9 mouse cellular contexts compared by ENCODE assay signal in the genomic region with DNA sequence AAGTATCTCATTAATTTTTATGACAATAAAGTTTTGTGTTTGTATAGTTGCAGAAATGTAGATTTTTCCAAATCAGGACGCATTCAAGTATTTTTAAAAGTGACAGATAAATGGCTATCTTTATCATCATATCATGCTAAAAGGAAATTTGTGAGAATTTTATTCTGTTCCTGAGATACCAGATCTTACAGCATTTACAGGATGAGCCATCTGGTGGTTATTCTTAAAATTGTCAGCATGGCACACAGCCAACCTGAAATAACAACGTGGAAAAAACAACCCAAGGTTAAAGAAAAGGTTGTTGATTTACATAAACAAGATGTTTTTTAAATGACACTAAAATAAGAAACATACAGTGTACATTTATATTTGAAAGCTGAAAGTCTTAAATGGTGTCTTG.
DNase-seq lines count a peak whose midpoint lies in the region; ATAC-seq and TF ChIP-seq lines count a peak whose summit lies in the region.
"Had no signal": no experiment of that assay in that cellular context is flagged by ENCODE, and none has a peak within 500 bp of the region (broad histone marks: within the 10 kb centered on the region; RNA-seq: fewer than 3 reads in every experiment).

No protein-coding gene starts in this region.

- no peak for TF ChIP-seq POLR2A in limb, embryonic 14.5 days (IDR thresholded peaks at IDR 0.05; ENCODE audit: borderline replicate concordance, extremely low read depth, insufficient read depth, insufficient read length)

- no peaks in the 10 kb centered on the region for H3K27me3 ChIP-seq in limb, embryonic 14.5 days (ENCODE audit: control insufficient read depth, insufficient read depth, low read length)
- no peaks in the 10 kb centered on the region for H3K27me3 ChIP-seq in limb, embryonic 10.5 days (ENCODE audit: low read depth, poor library complexity, severe bottlenecking)
- H3K27me3 ChIP-seq: midbrain, embryonic 12.5 days had no signal

- no peak overlapping the region for H3K4me3 ChIP-seq in gastrocnemius, adult 2 months
- H3K4me3 ChIP-seq in limb, embryonic 14.5 days (replicated peaks; ENCODE audit: low read length), result no peak overlapping the region
- H3K4me3 ChIP-seq in limb, embryonic 10.5 days, result no peak overlapping the region
- H3K4me3 ChIP-seq: midbrain, embryonic 12.5 days had no signal

- no peaks in the 10 kb centered on the region for H3K36me3 ChIP-seq in limb, embryonic 14.5 days (ENCODE audit: control insufficient read depth, insufficient read depth, low read length)
- H3K36me3 ChIP-seq in limb, embryonic 10.5 days, result no peaks in the 10 kb centered on the region
- H3K36me3 ChIP-seq: midbrain, embryonic 12.5 days had no signal

- H3K9me3 ChIP-seq in limb, embryonic 14.5 days (ENCODE audit: control insufficient read depth, low read length), result no peaks in the 10 kb centered on the region
- no peaks in the 10 kb centered on the region for H3K9me3 ChIP-seq in limb, embryonic 10.5 days (replicated peaks)
- H3K9me3 ChIP-seq: midbrain, embryonic 12.5 days had no signal

- no peak for DNase-seq in gastrocnemius, adult 2 months
- no peak for DNase-seq in gastrocnemius, postnatal 14 days
- peak; percentile 18 for DNase-seq in limb, embryonic 14.5 days (ENCODE audit: low spot score)
- no peak for DNase-seq in limb, embryonic 10.5 days (ENCODE audit: low spot score)
- DNase-seq in NIH3T3 (ENCODE audit: low read depth), result peak; percentile 68
- peak; percentile 13 for DNase-seq in fibroblast of lung, adult 2 months (ENCODE audit: low read depth)
- DNase-seq in heart, adult 9 months (ENCODE audit: low spot score in 2 of 2), result no peak
- no peak for DNase-seq in embryo, embryonic 9.5 days (ENCODE audit: extremely low spot score)

- intact Hi-C loops in gastrocnemius, adult 2 months (cut with DNase I), result no loop called here
- intact Hi-C loops in gastrocnemius, postnatal 14 days (cut with DNase I; ENCODE audit: low total_unique reads), result no loop called here

- no peak overlapping the region for H3K9ac ChIP-seq in limb, embryonic 14.5 days (ENCODE audit: low read depth, low read length, severe bottlenecking)
- H3K9ac ChIP-seq: midbrain, embryonic 12.5 days had no signal

- ATAC-seq in limb, embryonic 14.5 days (ENCODE audit: low FRiP score, low read depth), result no peak

- no peak overlapping the region for H3K4me2 ChIP-seq in limb, embryonic 14.5 days (replicated peaks; ENCODE audit: low read depth, low read length, severe bottlenecking)
- H3K4me2 ChIP-seq: midbrain, embryonic 12.5 days had no signal

- no peak overlapping the region for H3K27ac ChIP-seq in gastrocnemius, adult 2 months
- no peak overlapping the region for H3K27ac ChIP-seq in limb, embryonic 14.5 days (replicated peaks; ENCODE audit: low read depth, low read length)
- H3K27ac ChIP-seq in limb, embryonic 10.5 days, result no peak overlapping the region
- H3K27ac ChIP-seq: midbrain, embryonic 12.5 days had no signal

- H3K4me1 ChIP-seq in limb, embryonic 14.5 days (ENCODE audit: control insufficient read depth, insufficient read depth, low read length), result no peaks in the 10 kb centered on the region
- no peaks in the 10 kb centered on the region for H3K4me1 ChIP-seq in limb, embryonic 10.5 days
- H3K4me1 ChIP-seq: midbrain, embryonic 12.5 days had no signal

- TF ChIP-seq CTCF in gastrocnemius, adult 2 months (IDR thresholded peaks at IDR 0.05), result peak; percentile 23; the same call in 1 of the 2 replicates

- 46% methylated on average over 2 of the region's 2 CpGs for WGBS in limb, embryonic 14.5 days
- WGBS in limb, embryonic 10.5 days, result 69% methylated on average over 2 of the region's 2 CpGs

Comparison
In these comparisons a context has a peak if more than half of its experiments do, and no peak if none do; other contexts are left out.
1. DNase-seq: peak in limb, embryonic 14.5 days (single experiment), NIH3T3 (single experiment) and fibroblast of lung, adult 2 months (single experiment); none in gastrocnemius, adult 2 months (single experiment), gastrocnemius, postnatal 14 days (single experiment), limb, embryonic 10.5 days (single experiment), heart, adult 9 months (0 of 2) and embryo, embryonic 9.5 days (single experiment).